Mouse (Mus musculus): ENCODE results near the gene Sfi1.
"Not testable (repeated sequence)": the region's sequence is repeated elsewhere in the genome, so short reads cannot be mapped to it uniquely, and the experiment has no call there.

DNA sequence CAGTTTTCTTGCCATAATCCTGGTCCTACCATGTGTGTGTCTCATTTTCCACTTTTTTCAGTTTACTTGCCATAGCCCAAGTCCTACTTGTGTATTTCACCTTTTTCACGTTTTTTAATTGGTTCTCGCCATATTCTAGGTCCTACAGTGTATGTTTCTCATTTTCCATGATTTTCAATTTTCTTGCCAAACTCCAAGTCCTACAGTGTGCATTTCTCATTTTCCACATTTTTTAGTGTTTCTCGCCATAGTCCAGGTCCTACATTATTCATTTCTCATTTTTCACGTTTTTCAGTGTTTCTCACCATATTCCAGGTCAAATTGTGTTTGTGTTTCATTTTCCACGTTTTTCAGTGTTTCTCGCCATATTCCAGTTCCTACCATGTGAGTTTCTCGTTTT, 90.6 kb downstream of the Sfi1 start:
- TF ChIP-seq CTCF (IDR thresholded peaks at IDR 0.05; ENCODE audit: low read depth); EP300 (optimal IDR thresholded peaks at IDR 0.05): not testable (repeated sequence)
